Mouse (Mus musculus): Measurements from ENCODE around the gene Crocc. TPM values are rescaled to one million over a fixed set of nuclear protein-coding genes. Genes with fewer than 3 reads are reported as not detected.

Crocc gene
- polyA plus RNA-seq, 1 experiment from 2014 or later: 3.0 TPM

- no peaks in the 10 kb centered on the region for H3K27me3 ChIP-seq (ENCODE audit: control insufficient read depth, insufficient read depth, low read length)
- no peak overlapping the region for H3K4me3 ChIP-seq (replicated peaks; ENCODE audit: low read length)
- no peak overlapping the region for H3K9ac ChIP-seq (ENCODE audit: low read length)
- H3K9me3 ChIP-seq (replicated peaks; ENCODE audit: control insufficient read depth, low read length): no peaks in the 10 kb centered on the region
- no peak for ATAC-seq (ENCODE audit: insufficient read depth, low FRiP score)
- WGBS: 58% methylated on average over 9 of the region's 9 CpGs
- H3K4me2 ChIP-seq (ENCODE audit: low read depth, low read length): no peak overlapping the region
- H3K27ac ChIP-seq (ENCODE audit: low read length): no peak overlapping the region
- no peaks in the 10 kb centered on the region for H3K36me3 ChIP-seq (ENCODE audit: control insufficient read depth, insufficient read depth, low read length)
- no peaks in the 10 kb centered on the region for H3K4me1 ChIP-seq (ENCODE audit: control insufficient read depth, insufficient read depth, low read length)
Observed at GRCm38 (mm10) chr4:141088714-141089113, 28.4 kb upstream of the Crocc start.

DNA sequence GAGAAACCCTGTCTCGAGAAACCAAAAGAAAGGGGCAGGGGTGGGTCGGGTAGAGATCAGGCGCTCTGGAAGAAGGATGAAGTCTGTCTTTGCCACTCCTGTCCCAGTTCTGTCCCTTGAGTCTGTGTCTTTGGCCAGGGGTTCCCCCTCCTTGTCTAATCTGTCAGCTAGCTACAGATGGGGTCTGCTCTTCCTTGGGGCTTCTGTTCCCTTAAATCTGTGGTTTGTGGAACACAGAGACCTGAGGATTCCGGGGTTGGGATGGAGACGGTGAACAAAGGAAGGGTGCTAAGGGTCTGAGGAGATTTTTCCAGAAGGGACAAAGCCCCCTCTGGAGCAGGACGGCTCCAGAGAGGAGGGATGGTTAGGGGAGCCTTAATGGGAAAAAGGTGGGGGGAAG is 27.7 kb upstream of the Crocc start, which contains the start of gene Spata21:
Spata21 (plus strand) TSS at position 301 of the 400 bp plus-strand sequence.
- Histone ChIP-seq H3K4me2 (ENCODE audit: low read depth, low read length) (no peak within 1 kb of the TSS), H3K9me3 (replicated peaks; ENCODE audit: control insufficient read depth, low read length) (no peaks in the 10 kb centered on the region), H3K4me3 (replicated peaks; ENCODE audit: low read length) (no peak within 1 kb of the TSS), H3K4me1 (ENCODE audit: control insufficient read depth, insufficient read depth, low read length) (no peaks in the 10 kb centered on the region), H3K27ac (ENCODE audit: low read length) (no peak within 1 kb of the TSS), H3K36me3 (ENCODE audit: control insufficient read depth, insufficient read depth, low read length) (no peaks in the 10 kb centered on the region), H3K27me3 (ENCODE audit: control insufficient read depth, insufficient read depth, low read length) (no peaks in the 10 kb centered on the region), H3K9ac (ENCODE audit: low read length) (no peak within 1 kb of the TSS)
- WGBS: 78% methylated on average over 6 of the region's 6 CpGs
- ATAC-seq (ENCODE audit: insufficient read depth, low FRiP score): no peak

DNA sequence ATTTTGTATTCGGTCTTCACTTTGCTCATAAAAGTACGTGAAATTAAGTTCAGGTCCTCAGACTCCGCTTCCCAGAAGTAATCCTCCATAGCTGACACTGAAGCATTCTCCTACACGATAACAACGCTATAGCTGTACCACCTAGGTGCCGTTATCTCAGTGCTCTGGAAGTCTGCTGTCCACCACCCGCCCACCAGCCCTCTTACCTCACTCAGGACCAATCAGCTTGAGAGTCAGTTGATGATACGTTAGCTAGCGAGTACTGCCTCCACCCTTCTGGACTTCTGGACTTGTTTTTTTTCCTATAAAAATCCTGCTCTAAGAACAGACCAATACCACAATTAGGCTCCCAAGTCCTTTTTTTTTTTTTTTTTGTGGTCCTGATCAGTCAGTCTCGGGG is 26.5 kb upstream of the Crocc start:
- no peaks in the 10 kb centered on the region for H3K4me1 ChIP-seq (ENCODE audit: control insufficient read depth, insufficient read depth, low read length)
- H3K9ac ChIP-seq (ENCODE audit: low read length): no peak overlapping the region
- no peaks in the 10 kb centered on the region for H3K27me3 ChIP-seq (ENCODE audit: control insufficient read depth, insufficient read depth, low read length)
- H3K4me3 ChIP-seq (replicated peaks; ENCODE audit: low read length): no peak overlapping the region
- no peak for ATAC-seq (ENCODE audit: insufficient read depth, low FRiP score)
- no peak overlapping the region for H3K27ac ChIP-seq (ENCODE audit: low read length)
- 65% methylated on average over 10 of the region's 10 CpGs for WGBS
- H3K36me3 ChIP-seq (ENCODE audit: control insufficient read depth, insufficient read depth, low read length): no peaks in the 10 kb centered on the region
- H3K9me3 ChIP-seq (replicated peaks; ENCODE audit: control insufficient read depth, low read length): no peaks in the 10 kb centered on the region
- H3K4me2 ChIP-seq (ENCODE audit: low read depth, low read length): no peak overlapping the region

GRCm38 (mm10) chr4:141078510-141079137 is 18.3 kb upstream of the Crocc start:
- no peaks in the 10 kb centered on the region for H3K36me3 ChIP-seq (ENCODE audit: control insufficient read depth, insufficient read depth, low read length)
- no peaks in the 10 kb centered on the region for H3K9me3 ChIP-seq (replicated peaks; ENCODE audit: control insufficient read depth, low read length)
- H3K4me3 ChIP-seq (replicated peaks; ENCODE audit: low read length): no peak overlapping the region
- H3K9ac ChIP-seq (ENCODE audit: low read length): no peak overlapping the region
- no peak for ATAC-seq (ENCODE audit: insufficient read depth, low FRiP score)
- H3K4me1 ChIP-seq (ENCODE audit: control insufficient read depth, insufficient read depth, low read length): peaks cover 14% of the 10 kb centered on the region
- H3K4me2 ChIP-seq (ENCODE audit: low read depth, low read length): no peak overlapping the region
- 73% methylated on average over 18 of the region's 18 CpGs for WGBS
- H3K27ac ChIP-seq (ENCODE audit: low read length): no peak overlapping the region
- H3K27me3 ChIP-seq (ENCODE audit: control insufficient read depth, insufficient read depth, low read length): no peaks in the 10 kb centered on the region

- peak; percentile 95 for ATAC-seq (ENCODE audit: insufficient read depth, low FRiP score)
- peak within 1 kb of the TSS; percentile 95 for H3K4me3 ChIP-seq (replicated peaks; ENCODE audit: low read length)
- WGBS: under 1% methylated on average over 67 of the region's 67 CpGs
Observed at GRCm38 (mm10) chr4:141077681-141078509, 17.5 kb upstream of the Crocc start, which contains the start of gene Necap2. Necap2 (minus strand) TSS chr4:141078357.

GRCm38 (mm10) chr4:141076761-141077506 is 16.6 kb upstream of the Crocc start:
- 63% methylated on average over 17 of the region's 17 CpGs for WGBS
- peak overlapping the region; percentile 91 for H3K9ac ChIP-seq (ENCODE audit: low read length)

More at GRCm38 (mm10) chr4:141077681-141078509, 17.5 kb upstream of the Crocc start, which contains the start of gene Necap2:
- no peaks in the 10 kb centered on the region for H3K9me3 ChIP-seq (replicated peaks; ENCODE audit: control insufficient read depth, low read length)
- peaks cover 14% of the 10 kb centered on the region for H3K4me1 ChIP-seq (ENCODE audit: control insufficient read depth, insufficient read depth, low read length)
- H3K9ac ChIP-seq (ENCODE audit: low read length): peak within 1 kb of the TSS; percentile 91
- H3K4me2 ChIP-seq (ENCODE audit: low read depth, low read length): peak within 1 kb of the TSS; percentile 92
- H3K27me3 ChIP-seq (ENCODE audit: control insufficient read depth, insufficient read depth, low read length): no peaks in the 10 kb centered on the region
- no peaks in the 10 kb centered on the region for H3K36me3 ChIP-seq (ENCODE audit: control insufficient read depth, insufficient read depth, low read length)
- peak within 1 kb of the TSS; percentile 57; the same call in 1 of the 2 replicates for H3K27ac ChIP-seq (ENCODE audit: low read length)

DNA sequence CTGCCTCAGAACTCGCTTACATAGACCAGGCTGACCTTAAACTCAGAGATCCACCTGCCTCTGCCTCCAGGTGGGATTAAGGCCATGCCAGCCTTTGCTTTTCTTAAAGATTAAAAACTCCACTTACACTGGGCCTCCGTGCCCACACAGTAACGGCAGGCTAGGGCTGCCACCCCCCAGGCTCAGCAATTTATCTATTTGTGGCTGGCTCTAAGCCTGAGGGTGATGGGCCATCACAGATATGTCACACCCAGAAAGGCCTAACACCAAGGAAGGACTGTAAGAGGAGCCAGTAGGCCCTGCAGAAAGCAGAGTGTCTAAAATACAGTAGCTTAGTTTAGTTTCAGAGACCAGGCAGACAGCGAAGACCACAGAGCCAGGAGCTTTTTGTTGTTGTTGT is 13.8 kb upstream of the Crocc start:
- Histone ChIP-seq H3K27me3 (ENCODE audit: control insufficient read depth, insufficient read depth, low read length) (no peaks in the 10 kb centered on the region), H3K4me1 (ENCODE audit: control insufficient read depth, insufficient read depth, low read length) (peaks cover 14% of the 10 kb centered on the region), H3K4me3 (replicated peaks; ENCODE audit: low read length) (no peak overlapping the region), H3K9ac (ENCODE audit: low read length) (0 out of 2 replicates have a peak overlapping the region, but pooled peaks have one; percentile 1), H3K4me2 (ENCODE audit: low read depth, low read length) (no peak overlapping the region), H3K36me3 (ENCODE audit: control insufficient read depth, insufficient read depth, low read length) (no peaks in the 10 kb centered on the region), H3K9me3 (replicated peaks; ENCODE audit: control insufficient read depth, low read length) (no peaks in the 10 kb centered on the region), H3K27ac (ENCODE audit: low read length) (no peak overlapping the region)
- 92% methylated on average over 4 of the region's 4 CpGs for WGBS
- no peak for ATAC-seq (ENCODE audit: insufficient read depth, low FRiP score)

More at GRCm38 (mm10) chr4:141076761-141077506, 16.6 kb upstream of the Crocc start:
- no peaks in the 10 kb centered on the region for H3K27me3 ChIP-seq (ENCODE audit: control insufficient read depth, insufficient read depth, low read length)
- peak overlapping the region; percentile 95 for H3K4me3 ChIP-seq (replicated peaks; ENCODE audit: low read length)
- H3K4me2 ChIP-seq (ENCODE audit: low read depth, low read length): peak overlapping the region; percentile 92
- no peaks in the 10 kb centered on the region for H3K9me3 ChIP-seq (replicated peaks; ENCODE audit: control insufficient read depth, low read length)
- peak overlapping the region; percentile 57; the same call in 1 of the 2 replicates for H3K27ac ChIP-seq (ENCODE audit: low read length)
- no peak for ATAC-seq (ENCODE audit: insufficient read depth, low FRiP score)
- H3K36me3 ChIP-seq (ENCODE audit: control insufficient read depth, insufficient read depth, low read length): no peaks in the 10 kb centered on the region
- H3K4me1 ChIP-seq (ENCODE audit: control insufficient read depth, insufficient read depth, low read length): peaks cover 14% of the 10 kb centered on the region

DNA sequence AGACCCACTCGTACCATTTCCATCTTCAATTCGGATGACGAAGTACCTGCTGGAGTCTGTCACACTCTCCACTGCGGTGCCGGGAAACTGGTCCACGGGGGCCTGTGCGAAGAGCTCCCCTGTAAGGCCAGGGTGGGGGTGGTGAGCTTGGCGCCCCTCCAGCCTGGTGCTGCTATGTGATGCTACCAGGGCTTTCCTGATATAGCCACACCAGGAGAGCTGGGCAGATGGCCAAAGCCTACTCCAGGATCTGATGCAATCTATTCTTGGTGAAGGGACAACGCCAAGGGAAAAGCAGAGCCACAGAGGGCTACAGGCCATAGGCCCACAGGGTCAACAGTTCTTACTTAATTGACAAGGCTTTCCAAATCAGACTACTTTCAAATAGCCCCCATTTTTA is 13.3 kb upstream of the Crocc start:
- Histone ChIP-seq H3K9me3 (replicated peaks; ENCODE audit: control insufficient read depth, low read length) (no peaks in the 10 kb centered on the region), H3K4me3 (replicated peaks; ENCODE audit: low read length) (no peak overlapping the region), H3K4me2 (ENCODE audit: low read depth, low read length) (no peak overlapping the region), H3K36me3 (ENCODE audit: control insufficient read depth, insufficient read depth, low read length) (no peaks in the 10 kb centered on the region), H3K27ac (ENCODE audit: low read length) (no peak overlapping the region), H3K27me3 (ENCODE audit: control insufficient read depth, insufficient read depth, low read length) (no peaks in the 10 kb centered on the region), H3K9ac (ENCODE audit: low read length) (0 out of 2 replicates have a peak overlapping the region, but pooled peaks have one; percentile 1), H3K4me1 (ENCODE audit: control insufficient read depth, insufficient read depth, low read length) (peaks cover 14% of the 10 kb centered on the region)
- ATAC-seq (ENCODE audit: insufficient read depth, low FRiP score): no peak
- WGBS: 82% methylated on average over 9 of the region's 9 CpGs

Measured in stomach, embryonic 16.5 days (tissue).